Mouse (Mus musculus) CH12.LX (cell line): ENCODE data around the gene Rnasek. TPM values are rescaled to one million over a fixed set of nuclear protein-coding genes. Genes with fewer than 3 reads are reported as not detected.

Experiments used
- DNase-seq: peaks from one replicate; pipeline ENCODE4 v3.0.0-alpha.2; 2013; ENCODE audit errors: extremely low read depth
- H3K27ac ChIP-seq: 2 replicates; pipeline ENCODE4 v1.5.1; 2012; ENCODE audit warnings: low read depth, mild to moderate bottlenecking, control low read depth, moderate library complexity; ENCODE audit not compliant: insufficient read depth
- H3K27me3 ChIP-seq: replicated peaks from 2 replicates; pipeline ENCODE3; 2012; ENCODE audit warnings: inconsistent platforms
- H3K36me3 ChIP-seq, 2 experiments: replicated peaks in 1 of 2; 2 replicates each; pipeline versions ENCODE3 to v1.6.1; 2012; ENCODE audit warnings: inconsistent platforms in 1 of 2, low read length in 1 of 2, mild to moderate bottlenecking in 1 of 2, mixed read lengths in 1 of 2, moderate library complexity in 1 of 2; ENCODE audit not compliant: control insufficient read depth in 1 of 2, insufficient read depth in 1 of 2
- H3K4me1 ChIP-seq, 2 experiments: 2 replicates each; pipeline ENCODE4 v1.6.1; 2012; ENCODE audit warnings: inconsistent platforms in 1 of 2, moderate library complexity in 1 of 2; ENCODE audit not compliant: insufficient read depth in 2 of 2, control insufficient read depth in 1 of 2
- H3K4me2 ChIP-seq: 2 replicates; pipeline ENCODE4 v1.6.1; 2012; ENCODE audit warnings: low read depth, mild to moderate bottlenecking, control low read depth; ENCODE audit not compliant: poor library complexity, insufficient read depth, severe bottlenecking
- H3K4me3 ChIP-seq, 3 experiments: fragments of 150-350 bp in 1 of 3; sonication (generic) in 1 of 3; replicated peaks in 1 of 3; 2 replicates each; pipeline versions ENCODE3 to v1.5.1; 2011 to 2012; ENCODE audit warnings: low read depth in 2 of 3, low read length in 2 of 3, mild to moderate bottlenecking in 2 of 3, moderate library complexity in 2 of 3, control low read depth in 1 of 3, improper control_type of control experiment in 1 of 3, inconsistent platforms in 1 of 3, mixed read lengths in 1 of 3; ENCODE audit not compliant: poor library complexity in 1 of 3
- H3K79me2 ChIP-seq: replicated peaks from 2 replicates; pipeline ENCODE4 v1.6.1; 2012; ENCODE audit warnings: mild to moderate bottlenecking, moderate library complexity; ENCODE audit not compliant: control insufficient read depth, poor library complexity, insufficient read depth, severe bottlenecking; ENCODE audit errors: extremely low read depth
- H3K9ac ChIP-seq: 2 replicates; pipeline ENCODE4 v1.6.1; 2012; ENCODE audit warnings: low read depth, mild to moderate bottlenecking, control low read depth, moderate library complexity; ENCODE audit not compliant: insufficient read depth
- H3K9me3 ChIP-seq: replicated peaks from 2 replicates; pipeline ENCODE3; 2012; ENCODE audit warnings: low read length, inconsistent platforms, mixed read lengths
- CHD2 ChIP-seq: IDR thresholded peaks from 2 replicates; pipeline ENCODE4 v1.6.1; 2011; ENCODE audit warnings: low read length, improper control_type of control experiment
- CTCF ChIP-seq, 2 experiments: IDR thresholded peaks in 1 of 2; conservative IDR thresholded peaks in 1 of 2; 2 replicates each; pipeline ENCODE4 v1.5.1; 2011 to 2012; ENCODE audit warnings: low read depth in 2 of 2, low read length in 2 of 2, improper control_type of control experiment in 1 of 2, inconsistent platforms in 1 of 2, mild to moderate bottlenecking in 1 of 2, moderate library complexity in 1 of 2
- EP300 ChIP-seq: IDR thresholded peaks from 2 replicates; pipeline ENCODE4 v1.6.1; 2011; ENCODE audit warnings: low read length, improper control_type of control experiment
- ETS1 ChIP-seq: conservative IDR thresholded peaks from 2 replicates; pipeline ENCODE4 v1.6.1; 2012; ENCODE audit warnings: low read depth, mild to moderate bottlenecking, inconsistent platforms, low read length, improper control_type of control experiment, moderate library complexity
- HCFC1 ChIP-seq: IDR thresholded peaks from 2 replicates; pipeline ENCODE4 v1.6.1; 2012; ENCODE audit warnings: low read depth, mild to moderate bottlenecking, inconsistent platforms, low read length, improper control_type of control experiment
- IRF4 ChIP-seq: IDR thresholded peaks from 2 replicates; pipeline ENCODE4 v1.6.1; 2014; ENCODE audit warnings: low read depth, mild to moderate bottlenecking, inconsistent platforms, low read length, improper control_type of control experiment
- JUN ChIP-seq: IDR thresholded peaks from 2 replicates; pipeline ENCODE4 v1.6.1; 2011; ENCODE audit warnings: low read depth, mild to moderate bottlenecking, low read length, improper control_type of control experiment, moderate library complexity; ENCODE audit not compliant: insufficient read depth
- KAT2A ChIP-seq: IDR thresholded peaks from 2 replicates; pipeline ENCODE4 v1.6.1; 2012; ENCODE audit warnings: low read length, improper control_type of control experiment, inconsistent platforms; ENCODE audit not compliant: insufficient replicate concordance
- MAX ChIP-seq: IDR thresholded peaks from 2 replicates; pipeline ENCODE4 v1.6.1; 2011; ENCODE audit warnings: low read length, improper control_type of control experiment
- MAZ ChIP-seq: IDR thresholded peaks from 2 replicates; pipeline ENCODE4 v1.6.1; 2012; ENCODE audit warnings: low read depth, mild to moderate bottlenecking, inconsistent platforms, low read length, improper control_type of control experiment, moderate library complexity
- MXI1 ChIP-seq: IDR thresholded peaks from 2 replicates; pipeline ENCODE4 v1.6.1; 2011; ENCODE audit warnings: mild to moderate bottlenecking, low read depth, low read length, improper control_type of control experiment
- MYC ChIP-seq: IDR thresholded peaks from 2 replicates; pipeline ENCODE4 v1.6.1; 2011; ENCODE audit warnings: low read depth, mild to moderate bottlenecking, improper control_type of control experiment, low read length
- SIN3A ChIP-seq: IDR thresholded peaks from 2 replicates; pipeline ENCODE4 v1.6.1; 2012; ENCODE audit warnings: low read length, improper control_type of control experiment, inconsistent platforms
- TCF12 ChIP-seq: IDR thresholded peaks from 2 replicates; pipeline ENCODE4 v1.6.1; 2014; ENCODE audit warnings: low read depth, mild to moderate bottlenecking, inconsistent platforms, low read length, improper control_type of control experiment
- USF1 ChIP-seq: IDR thresholded peaks from 2 replicates; pipeline ENCODE4 v1.6.1; 2014; ENCODE audit warnings: low read depth, mild to moderate bottlenecking, inconsistent platforms, low read length, improper control_type of control experiment
- dilution Hi-C: fragments of 300-500 bp; cut with MboI; formaldehyde crosslinking; loops from 2 replicates; pipeline ENCODE4 v1.14.3; 2020; ENCODE audit warnings: low sequenced_read_pairs; ENCODE audit not compliant: extremely low pct_unique_long_range_greater_than_20kb, extremely low pct_ligation_motif_present
- in situ Hi-C: fragments of 300-500 bp; cut with MboI; formaldehyde crosslinking; loops from 3 replicates; pipeline ENCODE4 v1.14.3; 2019; ENCODE audit warnings: low sequenced_read_pairs, low pct_ligation_motif_present, low pct_unique_long_range_greater_than_20kb, mixed read lengths
- polyA plus RNA-seq: library from polyadenylated mRNA; unstranded; fragments of >175 nt; gene quantifications from 2 replicates; pipeline ENCODE4 v1.2.1, GENCODE M21; 2012; ENCODE audit warnings: low read depth; ENCODE audit not compliant: insufficient read length
- total RNA-seq, 2 experiments: library from RNA; depleted of rRNA; stranded (reverse); fragments of 300-350 nt in 1 of 2; fragments of >200 nt in 1 of 2; gene quantifications; 2 replicates each; pipeline ENCODE4 v1.2.3; 2012 to 2014

Rnasek gene
- total and polyA plus RNA-seq, 3 experiments, result 9.1 to 91.3 (median 25.6) TPM

GRCm38 (mm10) chr11:70254931-70255531, 15.4 kb upstream of the Rnasek start, which contains the start of gene Alox12:
Alox12 (minus strand) TSS chr11:70255353.
- Histone ChIP-seq H3K4me2 (no peak within 1 kb of the TSS), H3K79me2 (no peaks in the 10 kb centered on the region), H3K9me3 (peaks cover 3% of the 10 kb centered on the region), H3K27me3 (peaks cover 84% of the 10 kb centered on the region), H3K4me3 (no peak within 1 kb of the TSS), H3K36me3 (no peaks in the 10 kb centered on the region), H3K4me1 (no peaks in the 10 kb centered on the region), H3K9ac (no peak within 1 kb of the TSS), H3K27ac (no peak within 1 kb of the TSS)
- in situ Hi-C loops, result no loop called here
- no peak for DNase-seq
- no peak for TF ChIP-seq IRF4
- no peak for TF ChIP-seq MXI1
- 0 out of 4 replicates have a peak, but pooled peaks of 1 of the 2 experiments have one; percentile 3 for TF ChIP-seq CTCF (conservative IDR thresholded peaks at IDR 0.05 in 1 of 2, IDR thresholded peaks at IDR 0.05 in 1 of 2; ENCODE audit: low read depth in 2 of 2, low read length in 2 of 2)
- no peak for TF ChIP-seq MAX
- no peak for TF ChIP-seq USF1
- dilution Hi-C loops, result no loop called here

GRCm38 (mm10) chr11:70254337-70254736, 14.7 kb upstream of the Rnasek start:
- Histone ChIP-seq H3K4me2 (no peak overlapping the region), H3K4me1 (no peaks in the 10 kb centered on the region), H3K79me2 (no peaks in the 10 kb centered on the region), H3K9me3 (peaks cover 3% of the 10 kb centered on the region), H3K9ac (no peak overlapping the region), H3K27me3 (peaks cover 89% of the 10 kb centered on the region), H3K4me3 (no peak overlapping the region), H3K36me3 (no peaks in the 10 kb centered on the region), H3K27ac (no peak overlapping the region)
- dilution Hi-C loops (no loop called here), in situ Hi-C loops (no loop called here)
- TF ChIP-seq ETS1 (no peak), EP300 (no peak), JUN (no peak), MAZ (no peak), KAT2A (no peak)
- DNase-seq, result no peak

- TF ChIP-seq HCFC1, result no peak
- no peak for TF ChIP-seq CHD2
- no peak for TF ChIP-seq TCF12
- TF ChIP-seq SIN3A, result no peak
- no peak for TF ChIP-seq MYC
- Histone ChIP-seq H3K27me3 (peaks cover 91% of the 10 kb centered on the region), H3K4me1 (no peaks in the 10 kb centered on the region), H3K27ac (no peak overlapping the region), H3K9me3 (peaks cover 3% of the 10 kb centered on the region), H3K4me2 (no peak overlapping the region), H3K36me3 (no peaks in the 10 kb centered on the region), H3K4me3 (no peak overlapping the region), H3K79me2 (no peaks in the 10 kb centered on the region), H3K9ac (no peak overlapping the region)
- dilution Hi-C loops (no loop called here), in situ Hi-C loops (no loop called here)
- DNase-seq, result no peak
These were observed 12.2 kb upstream of the Rnasek start for GRCm38 (mm10) chr11:70251853-70252252.
